Mouse (Mus musculus) testis, postnatal 10 days (tissue): ENCODE results near the gene Cic.
"Not testable (repeated sequence)": the region's sequence is repeated elsewhere in the genome, so short reads cannot be mapped to it uniquely, and the experiment has no call there.

ENCODE experiments used
- DNase-seq: peaks from one replicate; pipeline ENCODE4 v3.0.0; 2021; ENCODE audit warnings: low spot score

Cic gene

DNA sequence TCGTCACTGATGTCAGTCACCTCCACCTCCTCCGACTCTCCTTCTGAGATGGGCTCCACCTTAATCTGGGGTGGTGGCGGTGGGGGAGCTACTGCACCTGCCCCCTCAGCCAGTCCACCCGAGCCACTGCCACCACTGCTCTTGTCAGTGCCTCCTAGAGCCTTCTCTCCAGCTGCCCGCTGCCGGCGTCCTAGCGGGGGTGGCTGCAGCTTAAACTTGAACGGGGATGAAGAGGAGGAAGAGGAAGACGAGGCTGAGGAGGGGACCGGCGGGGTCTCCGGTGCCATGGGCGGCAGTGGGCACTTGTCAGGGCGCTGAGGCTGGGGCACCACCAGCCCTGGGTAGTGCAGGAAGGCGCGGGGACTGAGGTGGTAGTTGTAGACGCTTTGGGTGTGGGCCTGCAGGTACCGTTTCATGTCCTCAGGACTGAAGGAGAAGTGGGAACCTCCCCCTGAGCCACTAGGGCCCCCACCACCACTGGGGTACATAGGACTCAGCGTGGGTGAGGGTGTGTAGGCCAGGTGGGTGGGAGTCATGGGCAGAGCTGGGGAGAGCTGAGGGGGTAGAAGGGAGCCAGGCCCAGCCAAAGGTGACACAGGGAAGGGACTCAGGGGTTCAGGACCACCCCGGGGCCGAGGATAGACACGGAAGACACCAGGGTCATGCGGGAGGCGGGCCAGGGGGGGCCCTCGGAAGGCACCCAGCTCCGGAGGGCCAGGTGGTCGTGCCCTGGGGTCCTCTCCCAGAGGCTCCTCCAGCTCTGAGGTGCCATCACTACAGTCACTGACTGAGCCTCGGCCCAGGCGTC is 22.7 kb upstream of the Cic start:
- no peak for DNase-seq

DNA sequence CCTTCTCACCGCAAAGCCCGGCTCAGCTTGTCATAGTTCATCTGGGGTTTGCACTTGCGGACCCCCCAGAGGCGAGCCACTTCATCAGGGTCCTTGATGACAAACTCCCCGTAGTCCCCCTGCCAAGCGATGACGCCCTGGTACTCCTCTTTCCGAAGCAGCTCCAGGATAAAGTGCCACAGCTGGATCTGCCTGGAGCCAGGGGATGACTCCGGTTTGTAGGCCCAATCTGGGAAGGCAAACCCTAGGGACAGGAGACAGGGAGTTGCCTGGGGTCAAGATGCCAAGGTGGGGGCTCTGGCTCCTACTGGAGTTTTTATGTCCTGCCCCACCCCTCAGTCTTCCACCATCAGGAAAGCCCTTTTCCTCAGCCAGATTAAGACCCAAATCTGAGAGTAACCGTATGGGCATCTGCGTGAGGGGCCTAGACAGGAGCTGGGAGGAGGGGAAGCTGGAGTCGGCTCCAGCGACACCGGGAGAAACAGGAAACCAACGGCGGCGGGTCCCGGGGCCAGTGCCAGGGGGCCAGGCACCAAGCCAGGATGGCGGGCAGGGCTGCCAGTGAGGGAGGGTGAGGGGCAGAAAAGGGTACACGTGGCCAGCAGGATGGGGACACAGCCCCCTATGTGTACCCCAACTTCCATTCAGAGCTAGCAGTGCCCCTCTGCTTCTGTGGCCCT is 21.3 kb upstream of the Cic start:
- peak; percentile 78 for DNase-seq

DNA sequence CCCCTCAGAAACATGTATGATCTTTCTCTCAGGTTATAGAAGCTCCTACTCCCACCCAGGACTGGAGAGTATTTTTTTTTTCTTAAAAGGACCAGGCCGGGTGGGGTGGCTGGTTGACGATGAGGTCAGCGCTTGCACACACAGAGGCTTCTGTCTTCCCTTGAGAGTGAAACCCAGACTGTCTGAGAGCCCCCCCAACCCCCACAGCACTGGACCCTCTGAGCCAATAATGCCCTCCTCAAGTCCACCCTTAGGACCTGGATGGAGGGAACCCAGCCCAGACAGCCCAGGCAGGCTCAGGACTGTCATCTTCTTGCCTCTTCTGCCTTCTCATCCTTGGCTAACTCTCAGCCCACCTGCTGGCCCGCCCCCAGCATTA is 20.8 kb upstream of the Cic start:
- DNase-seq: no peak

DNA sequence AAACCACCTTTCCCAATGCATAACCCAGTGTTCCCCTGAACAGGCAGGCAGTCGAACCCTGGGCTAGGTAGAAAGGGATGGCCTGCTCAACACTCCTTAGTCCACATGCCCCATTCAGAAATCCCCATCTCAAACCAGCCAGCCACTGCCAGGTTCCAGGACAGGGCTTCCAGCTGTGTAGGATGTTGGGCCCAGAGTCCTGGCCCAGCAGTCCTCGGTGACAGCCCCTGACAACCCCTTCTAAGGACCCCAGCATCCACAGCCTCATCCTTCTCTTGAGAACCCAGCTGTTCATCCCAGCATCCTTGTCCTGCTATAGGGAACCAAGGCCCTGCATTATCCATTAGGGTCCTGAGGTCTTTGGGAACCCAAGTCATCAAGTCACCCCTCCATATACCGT is 20.0 kb upstream of the Cic start:
- no peak for DNase-seq

DNA sequence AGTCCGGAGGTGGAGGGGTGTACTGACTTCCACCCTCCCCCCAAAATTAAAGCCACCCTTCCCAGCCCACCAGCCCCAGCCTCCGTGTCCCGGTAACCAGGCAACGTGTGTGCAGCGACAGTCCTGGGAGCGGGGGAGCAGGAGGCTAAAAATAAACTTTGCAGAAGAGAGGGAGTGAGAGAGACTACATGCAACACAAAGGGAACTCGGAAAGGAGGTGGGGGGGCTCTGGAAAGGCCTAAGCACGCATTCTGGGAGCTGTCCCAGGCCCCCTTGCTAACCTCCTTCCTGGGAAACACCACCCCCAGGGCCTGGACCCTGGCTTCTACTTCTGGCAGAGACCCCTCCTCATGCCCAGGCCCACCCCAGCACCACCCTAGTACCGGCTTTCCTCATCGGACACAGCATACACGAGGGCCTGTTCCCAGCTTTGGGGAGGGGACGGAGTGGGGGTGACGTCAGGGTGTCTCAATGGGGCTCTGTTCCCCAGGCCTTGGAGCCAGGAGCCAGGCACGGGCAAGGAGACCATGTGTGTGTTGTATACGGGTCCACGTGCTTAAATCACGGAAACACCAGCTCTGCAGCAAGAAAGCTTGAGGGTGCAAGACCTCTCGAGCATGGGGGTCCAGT is 19.4 kb upstream of the Cic start:
- DNase-seq: peak; percentile 73

DNA sequence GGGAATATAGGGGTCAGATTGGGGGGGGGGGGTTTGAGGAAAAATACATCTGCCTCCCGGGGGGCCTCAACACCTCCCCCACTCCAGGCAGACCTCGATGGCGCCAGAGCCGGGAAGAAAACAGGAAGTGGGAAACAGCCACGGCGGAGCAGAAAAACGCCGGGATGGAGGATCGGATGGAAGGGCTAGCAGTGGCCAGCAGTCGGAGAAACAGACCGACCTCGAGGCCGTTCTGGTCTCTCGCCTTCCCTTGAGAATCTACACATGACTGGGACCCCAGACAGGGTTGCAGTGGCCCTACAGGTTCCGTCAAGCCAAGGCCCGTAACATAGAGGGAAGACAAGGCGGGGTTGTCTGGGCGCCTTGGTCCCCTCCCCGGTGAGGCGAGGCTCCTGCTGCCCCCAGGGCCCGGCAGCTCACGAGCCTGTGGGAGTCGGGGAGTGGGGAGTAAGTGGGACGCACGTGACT is 18.6 kb upstream of the Cic start:
- no peak for DNase-seq

DNA sequence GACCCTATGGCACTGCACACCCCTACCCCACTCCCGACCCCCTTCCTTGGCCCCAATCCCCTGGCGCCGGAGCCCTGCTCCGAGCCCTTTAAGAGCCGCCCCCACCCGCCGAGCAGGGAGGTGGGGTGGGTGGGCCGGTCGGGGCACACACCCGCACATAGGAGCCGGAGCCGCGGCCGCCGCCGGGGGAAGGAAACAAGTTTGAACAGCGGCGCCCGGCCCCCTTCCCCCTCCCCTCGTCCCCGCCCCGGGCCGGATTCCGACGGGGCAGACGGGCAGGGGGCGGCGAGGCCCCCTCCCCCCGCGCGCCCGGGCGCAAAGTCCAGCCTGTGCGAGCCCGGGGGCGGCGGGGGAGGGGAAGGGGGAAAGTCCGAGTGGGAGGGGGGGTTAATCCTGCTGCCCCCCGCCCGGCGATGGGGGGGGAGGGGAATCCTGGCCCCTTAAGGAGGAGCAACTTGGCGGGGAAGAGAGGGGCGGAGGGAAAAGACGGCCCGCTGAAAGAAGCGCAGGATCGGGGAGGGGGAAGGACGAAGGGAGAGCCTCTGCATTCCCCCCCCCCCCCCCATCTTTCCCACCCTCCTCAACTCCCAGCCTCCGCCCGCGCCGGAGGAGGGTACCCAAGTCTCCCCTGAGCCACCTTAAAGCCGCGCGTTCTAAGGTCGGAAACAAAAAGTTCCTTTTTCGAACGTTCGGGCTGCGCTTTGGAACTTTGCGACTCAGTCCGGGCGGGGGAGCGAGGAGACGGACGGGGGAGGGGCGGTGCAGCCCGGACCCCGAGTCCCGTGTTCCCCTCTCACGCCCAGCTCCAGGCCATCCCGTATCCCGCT is 18.0 kb upstream of the Cic start:
- peak; percentile 88 for DNase-seq

DNA sequence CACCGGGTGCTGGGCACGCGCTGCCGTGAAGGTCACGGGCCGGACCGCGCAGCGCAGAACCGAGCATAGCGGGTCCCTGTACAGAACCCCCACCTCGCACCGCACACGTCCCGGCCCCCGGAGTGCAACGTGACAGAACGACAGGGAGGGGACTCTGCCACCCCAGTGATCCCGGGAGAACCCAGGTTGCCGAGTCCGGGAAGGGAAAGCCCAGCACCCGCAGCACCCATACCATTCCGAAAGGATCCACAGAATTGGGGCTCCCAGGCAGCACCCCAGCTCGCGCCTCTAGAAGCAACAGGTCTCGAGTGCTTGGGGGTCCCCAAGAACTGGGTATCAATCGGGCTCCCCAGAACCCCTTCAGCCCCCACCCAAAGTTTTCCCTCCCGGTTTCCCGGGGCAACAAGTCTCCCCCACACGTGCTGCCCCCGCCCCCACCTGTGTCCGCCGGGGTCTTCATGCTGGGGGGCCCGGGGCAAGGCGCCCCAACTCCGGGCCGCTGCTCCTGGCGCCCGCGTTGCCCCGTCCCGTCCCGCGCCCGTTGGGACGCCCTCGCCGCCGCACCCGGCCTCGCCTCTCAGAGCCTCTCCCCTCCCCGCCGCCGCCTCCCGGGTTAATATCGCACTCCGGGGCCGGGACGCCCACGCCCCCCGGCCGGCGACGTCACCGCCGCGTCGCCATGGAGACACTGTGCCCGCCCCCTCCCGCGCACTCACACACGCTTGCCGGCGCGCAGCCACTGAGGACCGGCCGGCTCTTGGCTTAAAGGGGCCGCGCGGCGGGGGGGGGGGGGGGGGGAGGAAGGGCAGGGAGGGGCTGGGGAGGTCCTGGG is 17.1 kb upstream of the Cic start, which contains the start of gene Erf:
Gene Erf, minus strand, starts transcription at position 621 of the 832 bp plus-strand sequence.
- peak; percentile 99 for DNase-seq

DNA sequence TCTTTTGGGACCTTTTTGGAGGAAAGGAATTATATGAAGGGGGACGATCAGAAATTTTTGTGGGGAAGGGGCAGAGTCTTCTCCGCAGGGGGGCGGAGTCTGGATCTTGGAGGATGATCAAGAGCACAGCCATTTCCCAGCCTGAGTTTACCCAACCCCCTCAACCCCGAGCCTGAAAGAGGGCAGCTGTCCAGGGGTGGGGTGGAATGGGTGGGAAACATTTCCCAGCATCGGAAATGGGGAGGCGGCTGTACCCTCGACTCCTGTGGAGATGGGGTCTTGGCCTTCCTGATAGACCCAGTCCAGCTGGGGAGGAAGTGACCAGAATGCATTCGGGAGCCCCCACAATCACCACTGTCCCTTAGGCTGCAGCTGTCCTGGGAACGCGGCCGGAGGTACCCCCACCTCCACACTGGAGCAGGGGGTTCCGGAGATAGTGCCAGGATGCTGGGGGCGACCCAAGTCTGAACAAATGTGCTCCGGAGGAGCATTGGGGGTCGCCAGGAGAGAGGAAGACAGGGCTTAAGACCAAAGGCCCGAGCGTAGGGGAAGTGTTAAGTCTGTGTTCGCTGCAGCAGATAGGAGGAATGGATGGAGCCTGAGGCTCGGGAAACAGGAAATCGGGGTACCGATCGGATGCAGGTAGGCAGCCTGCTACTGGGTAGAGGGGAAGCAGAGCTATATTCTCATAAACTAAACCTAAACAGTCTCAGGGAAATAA is 16.3 kb upstream of the Cic start:
- DNase-seq: peak; percentile 87

DNA sequence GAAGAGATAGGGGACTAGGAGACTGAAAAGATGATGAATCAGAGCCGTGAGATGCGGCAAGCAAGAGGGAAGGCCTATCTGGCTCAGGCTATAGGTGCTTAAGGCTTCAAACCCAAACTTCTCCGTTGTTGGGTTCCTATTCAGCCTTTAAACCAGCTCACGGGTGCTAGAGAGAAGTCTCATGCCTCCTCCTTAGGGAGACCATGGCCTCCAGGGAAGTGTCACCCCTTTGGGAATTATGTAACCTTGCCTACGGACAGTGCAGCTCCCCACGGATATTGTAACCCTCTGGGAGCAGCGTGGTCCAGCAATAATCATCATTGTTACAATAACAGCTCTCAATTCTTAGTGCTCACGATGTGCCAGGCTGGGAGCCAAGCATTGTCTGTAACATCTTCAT is 15.7 kb upstream of the Cic start:
- DNase-seq: no peak

DNA sequence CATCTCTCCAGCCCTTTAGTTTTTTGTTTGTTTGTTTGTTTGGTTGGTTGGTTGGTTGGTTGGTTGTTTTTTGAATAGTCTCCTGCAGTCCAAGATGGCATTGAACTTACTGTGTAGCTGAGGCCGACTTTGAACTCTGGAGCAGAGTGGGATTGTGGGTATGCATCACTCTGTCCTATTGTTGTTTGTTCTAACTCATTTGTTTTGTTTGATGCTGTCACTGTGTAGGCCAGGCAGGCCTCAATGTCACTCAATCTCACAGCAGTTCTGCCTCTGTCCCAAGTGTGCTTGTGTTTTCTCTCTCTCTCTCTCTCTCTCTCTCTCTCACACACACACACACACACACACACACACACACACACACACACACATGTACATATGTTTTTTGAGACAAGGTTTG is 5.6 kb upstream of the Cic start:
- DNase-seq: no peak

DNA sequence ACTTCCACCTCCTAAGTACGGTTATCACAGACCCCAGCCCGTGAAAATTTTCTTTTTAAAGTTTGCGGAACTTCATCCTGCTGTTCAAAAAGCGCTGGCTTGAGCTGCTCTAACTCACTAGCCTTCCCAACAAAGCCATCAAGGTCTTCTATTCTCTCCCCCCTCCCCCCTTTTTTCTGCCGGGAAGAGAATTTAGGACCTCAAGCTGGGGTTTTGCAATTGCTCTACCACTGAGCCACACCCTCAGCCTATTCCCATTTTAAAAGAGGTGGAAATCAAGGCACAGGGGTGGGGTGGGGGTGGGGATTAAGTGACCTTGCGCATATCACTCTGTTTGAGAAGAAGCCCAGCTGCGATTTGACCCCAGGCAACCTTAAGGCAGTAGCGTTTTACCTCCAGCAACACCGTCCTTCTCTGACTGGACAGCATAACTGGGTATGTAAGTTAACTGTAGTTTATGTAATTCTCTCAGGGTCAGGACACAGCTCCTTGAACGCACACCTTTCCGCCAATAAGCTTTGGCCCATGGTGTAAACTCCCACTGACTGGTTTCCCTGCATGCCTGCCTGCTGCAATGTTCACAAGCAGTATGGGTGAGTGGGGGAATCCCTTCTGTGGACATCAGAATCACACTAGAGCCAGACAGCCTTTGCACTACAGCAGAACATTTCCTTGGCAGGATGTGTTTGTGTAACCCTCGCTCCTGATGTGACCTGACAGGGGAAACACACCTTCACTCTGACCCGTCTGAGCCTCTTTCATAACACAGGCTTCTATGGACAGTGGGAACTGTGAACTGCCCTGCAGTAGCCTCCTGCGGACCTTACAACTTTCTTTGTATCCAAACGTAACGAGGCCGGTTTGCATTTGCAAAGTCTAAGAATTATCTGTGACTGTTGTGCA is 3.3 kb upstream of the Cic start:
- no peak for DNase-seq

DNA sequence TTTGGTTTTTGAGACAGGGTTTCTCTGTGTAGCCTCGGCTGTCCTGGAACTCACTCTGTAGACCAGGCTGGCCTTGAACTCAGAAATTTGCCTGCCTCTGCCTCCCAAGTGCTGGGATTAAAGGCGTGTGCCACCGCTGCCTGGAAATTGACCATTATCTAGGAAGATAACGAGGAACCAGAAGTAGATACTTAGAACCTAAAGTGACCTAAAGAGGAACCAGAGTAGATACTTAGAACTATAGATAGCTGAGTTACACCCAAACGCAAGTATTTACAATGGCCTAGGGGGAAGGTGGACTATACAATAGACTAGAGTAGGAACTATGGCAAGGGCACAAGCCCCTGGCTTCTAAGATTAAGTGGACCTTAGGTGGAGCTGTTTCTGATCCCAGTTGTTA is 1.8 kb upstream of the Cic start:
- not testable (repeated sequence) for DNase-seq

DNA sequence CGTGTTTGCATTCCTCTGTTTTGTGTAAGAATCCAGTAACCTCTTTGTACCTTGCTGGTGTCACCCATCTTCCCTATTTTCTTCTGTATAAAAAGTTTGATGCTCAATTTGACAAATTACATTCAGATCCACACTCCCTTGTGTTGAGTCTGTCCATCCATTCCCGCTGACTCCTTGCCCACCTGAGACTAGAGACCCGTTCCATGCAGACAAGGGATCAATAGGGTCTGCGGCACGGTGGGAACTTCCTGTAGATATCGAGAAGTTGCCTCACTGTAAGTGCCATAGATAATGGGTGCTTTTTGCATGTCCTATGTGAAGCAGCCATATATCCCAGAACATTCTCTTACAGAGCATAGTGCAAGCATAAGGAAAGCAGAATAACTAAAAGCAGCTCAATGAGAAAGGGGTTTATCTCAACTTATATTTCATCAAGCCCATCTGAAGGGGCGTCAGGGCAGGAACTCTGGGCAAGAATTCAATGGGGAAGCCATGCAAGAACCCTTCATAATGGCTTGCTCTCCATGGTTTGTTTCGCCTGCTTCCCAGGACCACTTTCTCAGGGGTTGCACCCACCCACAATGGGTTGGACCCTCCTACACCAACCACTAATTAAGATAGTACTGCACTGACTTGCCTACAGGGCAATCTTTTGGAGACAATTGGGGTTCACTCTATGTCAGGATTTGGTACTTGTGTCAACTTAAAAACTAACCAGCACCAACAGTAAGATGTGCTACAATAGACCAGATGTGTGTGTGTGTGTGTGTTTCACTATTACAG is 1.1 kb upstream of the Cic start:
- DNase-seq: no peak

DNA sequence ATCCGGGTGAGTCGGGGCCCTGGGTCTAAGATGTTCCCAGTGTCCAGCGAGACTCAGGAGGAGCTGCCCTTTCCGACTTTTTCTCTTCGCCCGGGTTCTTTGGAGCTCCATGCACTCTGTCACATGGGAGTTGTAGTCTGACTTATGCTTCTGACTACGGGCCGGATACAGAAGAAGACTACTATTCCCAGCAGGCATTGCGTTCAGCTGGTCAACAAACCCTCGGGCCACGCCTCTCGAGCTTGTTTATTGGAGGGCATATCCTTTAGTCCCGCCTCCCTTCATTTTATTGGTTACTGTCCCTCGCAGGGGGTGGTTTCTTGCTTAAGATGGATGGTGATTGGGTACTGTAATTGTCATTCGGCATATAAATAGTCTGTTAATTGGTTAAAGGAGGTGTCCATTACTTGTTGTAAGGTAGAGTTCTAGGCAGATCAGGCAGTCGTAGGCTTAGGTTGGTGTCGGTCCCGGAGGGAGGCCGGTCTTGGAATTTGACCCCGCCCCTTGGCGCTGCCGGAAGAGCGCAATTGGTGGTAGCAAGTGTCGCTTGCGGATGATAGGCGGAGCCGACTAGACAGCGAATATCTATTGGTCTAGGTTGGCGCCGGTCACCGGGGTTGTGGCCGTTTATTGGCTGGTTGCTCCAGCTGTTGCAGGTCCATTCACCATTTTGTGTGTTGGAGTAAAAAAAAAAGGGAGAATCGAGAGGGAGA is 403 bp downstream of the Cic start:
- DNase-seq: peak; percentile 98

DNA sequence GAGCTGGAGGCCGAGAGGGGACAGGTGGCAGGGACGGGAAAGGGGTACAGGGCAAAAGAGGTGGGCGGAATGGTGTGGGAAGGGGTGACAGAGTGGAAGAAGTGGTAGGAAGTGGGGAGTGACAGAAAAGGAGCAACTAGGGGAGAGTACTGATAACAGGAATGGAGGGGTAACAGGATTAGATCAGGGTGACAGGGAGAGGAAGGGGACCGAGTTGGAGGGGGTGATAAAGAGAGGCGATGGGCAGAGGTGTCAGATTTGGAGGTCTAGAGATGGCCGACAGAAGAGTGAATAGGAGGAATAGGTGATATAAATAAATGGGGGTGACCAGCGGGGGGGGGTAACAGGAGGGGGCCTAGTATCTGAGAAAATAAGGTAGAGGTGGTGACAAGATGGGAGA is 1.1 kb downstream of the Cic start:
- DNase-seq: no peak

DNA sequence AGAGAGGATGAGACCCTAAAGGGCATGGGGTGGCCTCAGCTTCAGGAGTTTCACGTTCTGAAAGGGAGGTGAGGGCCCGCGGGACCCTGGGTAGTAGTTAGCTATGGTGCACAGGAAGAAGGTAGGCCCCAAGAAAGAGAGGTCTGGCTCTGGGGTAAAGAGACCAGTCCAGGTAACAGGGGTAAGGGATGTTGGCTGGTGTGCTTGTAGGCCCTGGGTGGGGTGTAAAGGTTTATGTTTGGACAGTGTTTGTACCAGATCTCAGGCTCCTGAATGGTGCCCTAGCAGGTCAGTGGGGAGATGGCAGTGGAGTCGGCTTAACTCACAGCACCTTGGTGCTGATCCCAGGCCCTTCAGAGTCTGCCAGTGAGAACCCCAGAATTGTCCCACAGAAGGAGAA is 1.5 kb downstream of the Cic start:
- DNase-seq: peak; percentile 45
